Comparison of ENCODE assay signal across 8 mouse cellular contexts in genomic region chr7:45717918-45718297, GRCm38 (mm10). TPM values are rescaled to one million over a fixed set of nuclear protein-coding genes. Genes with fewer than 3 reads are reported as not detected.
DNase-seq lines count a peak whose midpoint lies in the region; ATAC-seq and TF ChIP-seq lines count a peak whose summit lies in the region.

Sphk2 (minus strand) TSS chr7:45718002.

- H3K36me3 ChIP-seq in heart, embryonic 10.5 days, result peaks cover 50% of the 10 kb centered on the region
- H3K36me3 ChIP-seq in kidney, embryonic 15.5 days, result peaks cover 49% of the 10 kb centered on the region

- no peak for TF ChIP-seq CTCF in bone marrow macrophage, adult 2 months (IDR thresholded peaks at IDR 0.05; ENCODE audit: low read depth, low read length)
- TF ChIP-seq CTCF in embryonic fibroblast, embryonic 13.5 days (IDR thresholded peaks at IDR 0.05; ENCODE audit: borderline replicate concordance, insufficient read depth, low read length), result no peak

- no peak; the same call in 1 of the 2 replicates for TF ChIP-seq POLR2A in bone marrow macrophage, adult 2 months (IDR thresholded peaks at IDR 0.05; ENCODE audit: borderline replicate concordance, low read depth, low read length)
- peak; percentile 99 for TF ChIP-seq POLR2A in embryonic fibroblast, embryonic 13.5 days (IDR thresholded peaks at IDR 0.05; ENCODE audit: low read depth, low read length)

- peak; percentile 77 for ATAC-seq in kidney, embryonic 15.5 days (replicated peaks; ENCODE audit: low FRiP score)
- peak; percentile 61 for ATAC-seq in monocyte, adult 5-6 weeks (replicated peaks; ENCODE audit: insufficient number of reproducible peaks, low FRiP score, low TSS enrichment, poor library complexity, severe bottlenecking)

- H3K9ac ChIP-seq in kidney, embryonic 15.5 days, result peak within 1 kb of the TSS; percentile 94

- H3K27me3 ChIP-seq in heart, embryonic 10.5 days (ENCODE audit: insufficient read depth, poor library complexity, severe bottlenecking), result no peaks in the 10 kb centered on the region
- H3K27me3 ChIP-seq in kidney, embryonic 15.5 days, result no peaks in the 10 kb centered on the region

- H3K4me3 ChIP-seq in bone marrow macrophage, adult 2 months (ENCODE audit: insufficient read depth, low read length), result peak within 1 kb of the TSS; percentile 99
- peak within 1 kb of the TSS; percentile 96 for H3K4me3 ChIP-seq in embryonic fibroblast, embryonic 13.5 days (ENCODE audit: insufficient read depth, low read length)
- peak within 1 kb of the TSS; percentile 99 for H3K4me3 ChIP-seq in heart, embryonic 10.5 days
- peak within 1 kb of the TSS; percentile 75 for H3K4me3 ChIP-seq in kidney, embryonic 15.5 days (replicated peaks)

- no peaks in the 10 kb centered on the region for H3K9me3 ChIP-seq in heart, embryonic 10.5 days
- no peaks in the 10 kb centered on the region for H3K9me3 ChIP-seq in kidney, embryonic 15.5 days (replicated peaks)

- DNase-seq in A20 (ENCODE audit: low read depth, low spot score), result peak; percentile 99
- peak; percentile 98 for DNase-seq in heart, embryonic 10.5 days (ENCODE audit: low spot score)
- DNase-seq in liver, result peak; percentile 98
- peak; percentile 98 to 99 for DNase-seq in spleen, postnatal 4 days (ENCODE audit: low spot score in 2 of 2)

- H3K4me1 ChIP-seq in bone marrow macrophage, adult 2 months (ENCODE audit: control insufficient read depth, insufficient read depth, low read length), result peaks cover 7% of the 10 kb centered on the region
- peaks cover 3% of the 10 kb centered on the region; the same call in 1 of the 2 replicates for H3K4me1 ChIP-seq in embryonic fibroblast, embryonic 13.5 days (ENCODE audit: control insufficient read depth, insufficient read depth, low read length)
- peaks cover 67% of the 10 kb centered on the region for H3K4me1 ChIP-seq in heart, embryonic 10.5 days
- peaks cover 63% of the 10 kb centered on the region for H3K4me1 ChIP-seq in kidney, embryonic 15.5 days

- WGBS in heart, embryonic 10.5 days, result under 1% methylated on average over 41 of the region's 41 CpGs
- under 1% methylated on average over 41 of the region's 41 CpGs for WGBS in kidney, embryonic 15.5 days

- peak within 1 kb of the TSS; percentile 87 for H3K4me2 ChIP-seq in kidney, embryonic 15.5 days

- H3K27ac ChIP-seq in bone marrow macrophage, adult 2 months (ENCODE audit: insufficient read depth, low read depth, low read length), result peak within 1 kb of the TSS; percentile 97
- H3K27ac ChIP-seq in embryonic fibroblast, embryonic 13.5 days (ENCODE audit: insufficient read depth, low read length), result peak within 1 kb of the TSS; percentile 84
- peak within 1 kb of the TSS; percentile 98 for H3K27ac ChIP-seq in heart, embryonic 10.5 days
- H3K27ac ChIP-seq in kidney, embryonic 15.5 days, result peak within 1 kb of the TSS; percentile 94

RNA-seq across cellular contexts. Expression of gene Sphk2, which starts in this region (rescaled TPM):
- polyA plus RNA-seq in bone marrow macrophage, adult 2 months (2012; ENCODE audit: insufficient read depth, insufficient read length, missing spikeins), result 51.2 and 56.1 TPM in 2 replicates
- polyA plus RNA-seq in embryonic fibroblast, embryonic 13.5 days (2011; ENCODE audit: insufficient read length, low read depth, missing spikeins), result 19.0 and 19.1 TPM in 2 replicates
- 24.7 and 29.3 TPM in 2 replicates for polyA plus RNA-seq in heart, embryonic 10.5 days (2016; fragmentation: Nextera tagmentation; extraction: Ambion mirVana)
- polyA plus RNA-seq in kidney, embryonic 15.5 days (2015; fragmentation: Nextera tagmentation; extraction: Ambion mirVana), result 28.1 and 33.7 TPM in 2 replicates
- total RNA-seq in monocyte, adult 5-6 weeks (2017), result 11.0 to 15.9 TPM (median 11.5 TPM) in 3 replicates

Comparison
In these comparisons a context has a peak if more than half of its experiments do, and no peak if none do; other contexts are left out.
1. Peak in every context shown above with its lines: DNase-seq, ATAC-seq, H3K4me3 ChIP-seq and H3K27ac ChIP-seq.